Mouse (Mus musculus) stomach, embryonic 14.5 days (tissue): ENCODE results near the gene Cphx3. TPM values are rescaled to one million over a fixed set of nuclear protein-coding genes. Genes with fewer than 3 reads are reported as not detected.
"Not testable (repeated sequence)": the region's sequence is repeated elsewhere in the genome, so short reads cannot be mapped to it uniquely, and the experiment has no call there.

Experiments
- ATAC-seq: fragments of 200-750 bp; cut with Nextera tagmentation; 2 replicates; pipeline ENCODE4 v1.8.0; 2017; ENCODE audit warnings: low read depth, moderate TSS enrichment; ENCODE audit not compliant: insufficient number of reproducible peaks, insufficient read depth, low FRiP score
- H3K27ac ChIP-seq: fragments of 300-500 bp; sonication (generic); 2 replicates; pipeline ENCODE4 v1.5.1; 2014; ENCODE audit warnings: mild to moderate bottlenecking, low read length, moderate library complexity, mixed read lengths
- H3K27me3 ChIP-seq: fragments of 300-500 bp; sonication (generic); 2 replicates; pipeline ENCODE4 v1.6.1; 2014; ENCODE audit warnings: low read length, control low read depth, mixed read lengths; ENCODE audit not compliant: control insufficient read depth, insufficient read depth
- H3K36me3 ChIP-seq: fragments of 300-500 bp; sonication (generic); 2 replicates; pipeline ENCODE4 v1.6.1; 2014; ENCODE audit warnings: mild to moderate bottlenecking, control low read depth, low read length, moderate library complexity, mixed read lengths; ENCODE audit not compliant: control insufficient read depth, insufficient read depth
- H3K4me1 ChIP-seq: fragments of 300-500 bp; sonication (generic); 2 replicates; pipeline ENCODE4 v1.6.1; 2014; ENCODE audit warnings: low read length, control low read depth, mixed read lengths; ENCODE audit not compliant: control insufficient read depth, insufficient read depth
- H3K4me2 ChIP-seq: fragments of 300-500 bp; sonication (generic); replicated peaks from 2 replicates; pipeline ENCODE4 v1.6.1; 2014; ENCODE audit warnings: low read depth, low read length, control low read depth
- H3K4me3 ChIP-seq: fragments of 300-500 bp; sonication (generic); 2 replicates; pipeline ENCODE4 v1.5.1; 2014; ENCODE audit warnings: low read depth, low read length, control low read depth
- H3K9ac ChIP-seq: fragments of 300-500 bp; sonication (generic); replicated peaks from 2 replicates; pipeline ENCODE4 v1.6.1; 2014; ENCODE audit warnings: low read depth, mild to moderate bottlenecking, control low read depth, low read length, moderate library complexity, mixed read lengths
- H3K9me3 ChIP-seq: fragments of 300-500 bp; sonication (generic); 2 replicates; pipeline ENCODE4 v1.6.1; 2016; ENCODE audit warnings: low read depth, low read length, control low read depth; ENCODE audit not compliant: control insufficient read depth
- WGBS: fragments of 180-500 bp; shearing (Covaris S2); extraction: QIAGEN DNeasy Blood & Tissue Kit; methylation state at CpG from one replicate; pipeline ENCODE4 v1.1.7; 2014; 5-methylcytosine and 5-hydroxymethylcytosine counted together
- polyA plus RNA-seq: library from polyadenylated mRNA; unstranded; fragments of >200 nt; fragmentation: Nextera tagmentation; extraction: Ambion mirVana; gene quantifications from 2 replicates; pipeline ENCODE4 v1.2.1, GENCODE M21; 2014

Gene Cphx3
- polyA plus RNA-seq, 1 experiment from 2014 or later, result not detected

- no CpG with 5 or more reads among the region's 44 CpGs for WGBS
- not testable (repeated sequence) for H3K4me2 ChIP-seq, H3K9me3 ChIP-seq, H3K4me3 ChIP-seq, H3K4me1 ChIP-seq, H3K9ac ChIP-seq, H3K36me3 ChIP-seq, H3K27ac ChIP-seq, H3K27me3 ChIP-seq
- ATAC-seq, result peak; percentile 88
Measured at GRCm38 (mm10) chr14:26066574-26067324, 15.3 kb upstream of the Cphx3 start.

DNA sequence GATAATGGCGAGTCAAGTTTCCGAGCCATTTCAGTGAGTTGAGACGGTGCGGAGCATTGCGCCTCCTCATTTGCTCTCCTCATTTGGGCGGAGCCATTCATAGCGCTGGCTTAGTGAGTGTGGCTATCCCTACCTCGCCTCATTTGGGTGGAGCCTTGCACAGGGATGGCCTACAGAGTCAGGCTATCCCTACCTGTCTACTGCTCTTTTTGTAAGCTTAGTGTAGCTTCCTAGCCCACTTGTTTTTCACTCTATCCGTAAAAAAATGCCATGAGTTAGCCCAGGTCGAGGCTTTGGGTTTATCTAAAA is 14.8 kb upstream of the Cphx3 start, which contains the start of gene Tmem254c:
TSS of gene Tmem254c (minus strand) at position 31 of the 309 bp plus-strand sequence.
- H3K4me1 ChIP-seq, H3K27me3 ChIP-seq, H3K4me3 ChIP-seq, H3K4me2 ChIP-seq, H3K9ac ChIP-seq, H3K36me3 ChIP-seq, H3K27ac ChIP-seq, H3K9me3 ChIP-seq: not testable (repeated sequence)
- no CpG with 5 or more reads among the region's 10 CpGs for WGBS
- ATAC-seq, result peak; percentile 82

DNA sequence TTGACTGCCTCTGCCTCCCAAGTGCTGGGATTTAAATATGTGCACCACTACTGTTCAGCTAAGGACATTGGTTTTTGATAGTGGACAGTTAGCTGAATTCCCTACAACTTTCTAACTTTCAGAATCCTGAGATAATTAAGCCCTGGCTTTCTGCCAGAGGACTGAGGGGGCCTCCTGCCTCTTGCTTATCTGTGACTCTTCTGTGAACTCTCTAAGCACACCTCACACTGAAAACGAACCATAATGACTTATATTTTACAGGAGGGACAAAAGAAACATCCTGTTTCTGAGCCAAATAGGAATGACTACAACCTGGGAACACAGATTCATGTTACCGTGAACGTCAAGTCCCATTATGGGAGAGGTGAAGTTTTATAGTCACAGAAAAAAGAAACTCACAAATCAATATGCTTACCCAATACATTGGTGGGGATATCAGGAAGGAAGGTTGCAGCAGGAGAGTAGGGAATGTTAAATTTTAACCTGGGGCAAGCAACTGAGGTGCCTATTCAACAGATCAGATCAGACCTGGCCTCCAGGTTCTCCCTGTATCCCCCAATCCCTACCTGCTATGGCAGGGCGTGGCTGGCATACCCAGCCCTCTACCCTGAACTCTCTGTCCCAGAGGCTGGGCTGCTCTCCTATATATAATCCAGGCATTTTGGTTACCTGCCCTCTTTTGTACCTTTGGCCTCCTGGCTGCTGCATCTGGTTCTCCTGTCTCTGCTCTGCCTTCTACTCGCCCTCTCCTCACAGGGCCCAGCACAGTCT is 5.3 kb upstream of the Cphx3 start:
- H3K36me3 ChIP-seq, H3K9me3 ChIP-seq, H3K4me1 ChIP-seq, H3K9ac ChIP-seq, H3K27ac ChIP-seq, H3K4me3 ChIP-seq, H3K4me2 ChIP-seq, H3K27me3 ChIP-seq: not testable (repeated sequence)
- WGBS, result no CpG with 5 or more reads among the region's 5 CpGs
- peak; percentile 77; the same call in 1 of the 2 replicates for ATAC-seq

DNA sequence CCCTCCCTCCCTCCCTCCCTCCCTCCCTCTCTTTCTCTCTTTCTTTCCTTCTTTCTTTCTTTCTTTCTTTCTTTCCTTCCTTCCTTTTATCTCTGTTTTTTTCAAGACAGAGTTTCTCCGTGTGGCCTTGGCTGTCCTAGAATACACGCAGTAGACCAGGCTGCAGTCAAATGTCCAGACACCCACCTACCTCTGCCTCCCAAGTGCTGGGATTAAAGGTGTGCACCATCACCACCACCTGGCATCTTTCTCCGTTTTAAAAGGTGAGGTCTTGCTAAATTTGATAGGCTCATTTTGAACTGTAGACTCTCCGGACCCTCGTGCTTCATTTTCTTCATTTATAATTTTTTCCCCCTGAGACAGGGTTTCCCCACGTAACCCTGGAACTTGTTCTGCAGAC is 881 bp upstream of the Cphx3 start, which contains the start of gene Cphx2:
TSS of gene Cphx2 (plus strand) at position 301 of the 400 bp plus-strand sequence.
- WGBS, result no CpG with 5 or more reads among the region's 6 CpGs
- H3K36me3 ChIP-seq, H3K27me3 ChIP-seq, H3K4me1 ChIP-seq, H3K27ac ChIP-seq, H3K4me3 ChIP-seq, ATAC-seq, H3K4me2 ChIP-seq, H3K9ac ChIP-seq, H3K9me3 ChIP-seq: not testable (repeated sequence)

DNA sequence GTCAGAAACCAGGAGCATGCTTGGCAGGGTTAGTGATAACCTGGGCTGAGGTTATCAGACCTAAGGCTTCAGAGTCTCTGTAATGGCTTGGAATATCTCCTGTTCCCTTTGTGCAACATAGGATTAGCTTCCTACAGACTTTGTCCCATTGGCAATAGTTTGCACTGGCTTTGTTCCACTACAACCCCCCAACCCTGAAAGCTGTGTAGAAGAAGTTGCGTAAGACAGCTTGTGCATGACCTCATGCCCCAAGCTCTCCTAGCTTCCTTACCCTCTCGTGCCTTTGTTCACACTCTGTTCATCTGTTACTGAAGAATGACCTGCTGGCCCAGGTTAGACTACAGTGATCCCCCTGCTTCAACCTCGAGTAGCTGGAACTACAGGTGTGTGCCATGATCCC is 15.5 kb downstream of the Cphx3 start:
- H3K9me3 ChIP-seq, H3K4me2 ChIP-seq, H3K36me3 ChIP-seq, H3K4me1 ChIP-seq, H3K4me3 ChIP-seq, H3K9ac ChIP-seq, ATAC-seq, H3K27me3 ChIP-seq, H3K27ac ChIP-seq: not testable (repeated sequence)
- WGBS, result no CpG with 5 or more reads among the region's 3 CpGs

DNA sequence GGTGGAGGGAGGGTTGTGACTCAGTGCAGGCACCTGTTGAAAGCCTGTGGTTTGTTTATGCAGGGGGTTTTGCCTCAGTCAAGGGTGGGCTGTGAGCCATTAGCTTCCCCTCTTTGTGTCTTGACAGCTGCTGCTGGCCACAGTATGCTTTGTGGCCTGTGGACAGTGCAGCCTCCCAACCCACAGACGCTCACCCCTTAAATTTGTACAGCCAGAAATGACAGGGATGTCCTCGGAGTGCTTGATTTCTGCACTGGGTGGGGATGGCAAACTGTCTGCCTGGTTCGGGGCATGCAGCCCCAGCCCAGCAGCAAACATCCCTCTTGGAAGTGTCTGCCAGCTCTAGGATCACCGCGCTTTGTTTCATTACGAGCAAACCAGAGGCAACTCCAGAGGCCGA is 36.1 kb downstream of the Cphx3 start, which contains the start of gene Duxbl2:
TSS of gene Duxbl2 (plus strand) at position 200 of the 400 bp plus-strand sequence.
- H3K4me2 ChIP-seq, H3K27me3 ChIP-seq, H3K9me3 ChIP-seq, H3K9ac ChIP-seq, H3K36me3 ChIP-seq, H3K27ac ChIP-seq, H3K4me1 ChIP-seq, H3K4me3 ChIP-seq: not testable (repeated sequence)
- no CpG with 5 or more reads among the region's 7 CpGs for WGBS
- 0 out of 2 replicates have a peak, but pooled peaks have one; percentile 2 for ATAC-seq

- H3K27me3 ChIP-seq, H3K27ac ChIP-seq, H3K36me3 ChIP-seq, H3K9me3 ChIP-seq, H3K4me3 ChIP-seq, H3K9ac ChIP-seq, H3K4me2 ChIP-seq, H3K4me1 ChIP-seq: not testable (repeated sequence)
- no CpG with 5 or more reads among the region's 18 CpGs for WGBS
- ATAC-seq, result peak; percentile 82; the same call in 1 of the 2 replicates
Measured at GRCm38 (mm10) chr14:26118550-26119000, 36.5 kb downstream of the Cphx3 start.

GRCm38 (mm10) chr14:26119095-26119494 is 37.0 kb downstream of the Cphx3 start:
- not testable (repeated sequence) for ATAC-seq, H3K27ac ChIP-seq, H3K4me3 ChIP-seq, H3K9me3 ChIP-seq, H3K4me1 ChIP-seq, H3K36me3 ChIP-seq, H3K4me2 ChIP-seq, H3K27me3 ChIP-seq, H3K9ac ChIP-seq
- WGBS, result no CpG with 5 or more reads among the region's 7 CpGs
